Mouse (Mus musculus) T-helper 1 cell (primary cell): ENCODE data around the gene Hydin.

Experiments used
- in situ Hi-C: fragments of 300-600 bp; cut with MboI, MseI; formaldehyde crosslinking; loops from one replicate; pipeline ENCODE4 v1.15.1; 2025; ENCODE audit warnings: high pct_unique_total_duplicates

Gene Hydin

DNA sequence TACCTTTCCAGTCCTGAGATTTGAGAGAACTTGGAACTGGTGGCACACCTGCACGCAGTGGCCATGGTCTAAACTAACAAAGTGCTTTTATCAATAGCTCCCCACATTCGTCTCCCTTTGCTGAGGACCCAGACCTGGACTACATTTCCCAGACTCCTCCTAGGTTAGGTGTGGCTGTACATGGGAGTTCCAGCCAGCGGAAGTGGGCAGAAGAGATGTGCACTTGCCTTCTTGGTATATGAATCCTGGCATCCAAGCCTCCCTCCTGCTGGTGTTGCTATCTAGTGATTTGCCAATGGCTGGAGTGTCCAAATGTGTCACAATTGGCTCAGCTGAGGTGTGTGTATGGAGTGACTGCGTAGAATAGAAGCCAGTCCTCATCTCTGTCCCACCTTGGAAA, 173.8 kb downstream of the Hydin start:
- in situ Hi-C loops, result no loop called here

DNA sequence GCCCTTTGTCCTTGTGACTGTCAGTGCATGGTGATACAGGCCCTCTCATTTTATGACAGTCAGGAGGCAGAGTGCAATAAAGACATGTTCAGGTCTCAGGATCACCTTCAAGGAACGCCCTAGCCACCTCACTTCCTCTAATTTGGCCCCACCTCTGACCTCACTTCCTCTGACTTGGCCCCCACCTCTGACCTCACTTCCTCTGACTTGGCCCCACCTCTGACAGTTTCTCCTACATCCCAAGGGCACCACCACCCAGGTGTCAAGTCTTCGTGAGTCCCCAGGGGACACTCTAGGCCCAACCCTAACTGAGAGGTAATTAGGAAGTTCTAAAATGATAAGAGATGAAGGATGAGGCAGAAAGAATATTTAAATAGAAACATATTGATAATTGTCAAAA, 177.5 kb downstream of the Hydin start:
- in situ Hi-C loops, result no loop called here

DNA sequence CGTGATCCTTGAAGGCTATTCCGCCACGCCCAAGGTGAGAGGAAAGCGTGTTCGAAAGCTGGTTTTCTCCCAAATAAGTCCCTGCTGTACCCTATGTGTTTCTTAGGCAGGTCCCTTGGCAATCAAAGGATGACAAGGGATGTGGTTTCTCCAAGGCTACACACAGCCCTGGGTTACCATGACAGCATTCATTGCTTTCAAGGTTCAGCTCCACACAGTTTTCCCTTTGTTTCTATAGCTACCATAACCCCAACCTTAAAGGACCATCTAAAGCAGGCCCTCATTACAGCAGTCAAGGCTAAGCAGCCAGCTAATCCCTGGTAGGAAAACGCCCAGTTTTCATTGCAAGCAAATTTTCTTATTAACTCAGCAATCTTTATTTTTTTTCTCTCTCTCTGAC, 183.7 kb downstream of the Hydin start:
- in situ Hi-C loops, result no loop called here

DNA sequence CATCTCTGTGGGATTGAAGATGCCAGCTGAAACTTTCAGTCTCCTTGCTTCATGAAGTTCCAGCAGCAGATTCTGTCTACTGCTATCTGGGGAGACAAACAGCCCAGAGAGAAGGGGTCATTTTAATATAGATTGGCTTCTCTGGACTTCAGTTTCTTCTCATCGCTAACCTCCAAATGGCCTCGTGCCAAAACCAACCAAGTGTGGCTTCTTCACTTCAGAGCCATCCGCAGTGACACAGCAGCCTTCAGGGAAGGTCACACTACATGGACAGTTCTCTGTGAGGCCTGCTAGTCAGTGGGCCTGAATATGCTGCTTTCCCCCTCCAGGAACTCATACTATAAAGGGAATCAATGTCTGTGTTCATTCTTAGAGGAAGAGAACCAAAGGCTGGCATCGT, 187.7 kb downstream of the Hydin start:
- in situ Hi-C loops, result no loop called here

DNA sequence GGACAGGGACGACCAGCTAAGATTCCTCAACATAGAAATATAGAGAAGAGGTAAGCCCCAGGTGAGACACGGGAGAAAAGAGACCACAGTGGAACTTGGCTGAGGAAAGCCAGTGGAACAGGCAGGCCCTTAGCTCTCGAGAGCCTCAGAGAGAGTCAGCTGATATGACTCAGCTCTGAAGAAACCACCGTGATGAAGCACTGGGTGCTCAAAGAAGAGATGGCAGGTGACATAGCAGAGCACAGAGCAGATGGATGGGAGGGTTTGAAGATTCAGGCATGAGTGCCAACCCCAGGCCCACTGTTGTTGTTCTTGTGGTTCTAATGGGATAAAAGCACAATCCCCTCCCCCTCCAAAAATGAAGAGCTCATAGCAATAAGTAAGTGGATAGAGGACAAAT, 190.6 kb downstream of the Hydin start:
- in situ Hi-C loops, result no loop called here

DNA sequence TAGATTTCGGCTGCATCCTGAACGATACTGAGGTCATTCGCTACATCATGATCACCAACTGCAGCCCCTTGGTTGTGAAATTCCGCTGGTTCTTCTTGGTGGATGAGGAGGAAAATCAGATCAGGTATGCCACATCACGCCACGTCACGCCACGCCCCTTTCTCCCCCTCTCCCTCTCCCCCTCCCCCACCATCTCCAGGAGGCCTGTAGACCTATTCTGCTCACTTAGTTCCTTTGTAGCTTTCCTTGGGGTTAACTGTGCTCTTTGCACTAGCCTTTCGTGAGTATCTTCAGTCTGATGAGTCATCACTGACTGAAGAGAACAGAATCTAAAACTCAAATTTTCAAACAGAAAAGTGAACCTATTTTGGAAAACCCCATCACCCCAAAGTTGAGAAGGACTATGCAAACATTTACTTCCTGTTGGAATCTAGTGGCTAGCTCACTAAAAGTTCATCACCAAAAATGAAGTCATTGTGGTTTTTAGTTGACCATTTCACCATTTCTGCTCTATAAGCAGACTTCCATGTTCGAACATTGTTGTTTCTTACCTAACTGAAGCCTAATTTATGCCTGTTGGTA, 195.9 kb downstream of the Hydin start:
- in situ Hi-C loops, result no loop called here

DNA sequence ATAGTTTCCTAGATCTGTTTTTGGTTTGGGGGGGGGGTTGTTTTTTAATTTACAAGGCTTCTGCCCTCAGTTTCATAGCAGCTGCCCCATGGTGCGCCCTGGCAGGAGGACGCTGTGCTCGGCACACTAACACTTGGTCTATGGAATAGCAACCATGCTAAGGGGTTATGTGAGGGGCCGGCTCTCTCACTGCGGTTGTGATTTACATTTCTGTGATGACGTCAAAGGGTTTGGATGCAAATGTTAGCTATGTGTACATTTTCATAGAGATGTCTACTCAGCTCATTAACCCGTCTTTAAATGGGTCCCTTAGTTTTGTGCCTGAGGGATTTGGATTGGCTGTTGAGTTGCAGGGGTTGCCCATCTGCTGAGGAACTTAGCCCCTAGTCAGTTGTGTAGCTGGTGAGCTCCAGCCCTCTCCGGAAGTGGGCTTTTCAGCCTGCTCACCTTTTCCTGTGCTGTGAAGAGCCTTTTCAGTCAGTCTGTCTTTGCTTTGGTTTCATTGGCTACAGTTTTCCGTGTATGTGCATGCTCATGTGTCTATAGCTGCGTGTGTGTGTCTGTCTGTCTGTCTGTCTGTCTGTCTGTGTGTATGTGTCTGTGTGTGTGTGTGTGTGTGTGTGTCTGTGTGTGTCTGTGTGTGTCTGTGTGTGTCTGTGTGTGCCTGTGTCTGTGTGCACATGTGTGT, 197.1 kb downstream of the Hydin start:
- in situ Hi-C loops, result no loop called here

DNA sequence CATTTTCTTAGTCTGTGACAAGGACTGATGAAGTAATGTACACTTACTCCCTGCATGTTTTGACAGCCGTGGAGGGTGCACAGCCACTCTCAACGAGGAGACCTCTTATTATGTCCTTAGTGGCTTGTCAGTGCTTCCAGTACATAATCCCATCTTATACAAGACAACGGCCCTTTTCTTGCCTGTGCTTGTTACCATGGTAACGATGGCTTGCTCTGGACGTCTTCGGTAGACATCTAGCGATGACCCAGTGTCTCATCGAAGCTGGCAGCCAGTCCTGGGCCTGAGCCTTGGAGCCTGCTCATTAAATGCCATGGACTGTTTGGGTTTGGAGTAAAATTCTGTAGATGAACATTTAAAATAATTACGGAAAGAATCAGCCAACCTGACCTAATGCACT, 198.8 kb downstream of the Hydin start:
- in situ Hi-C loops, result no loop called here

DNA sequence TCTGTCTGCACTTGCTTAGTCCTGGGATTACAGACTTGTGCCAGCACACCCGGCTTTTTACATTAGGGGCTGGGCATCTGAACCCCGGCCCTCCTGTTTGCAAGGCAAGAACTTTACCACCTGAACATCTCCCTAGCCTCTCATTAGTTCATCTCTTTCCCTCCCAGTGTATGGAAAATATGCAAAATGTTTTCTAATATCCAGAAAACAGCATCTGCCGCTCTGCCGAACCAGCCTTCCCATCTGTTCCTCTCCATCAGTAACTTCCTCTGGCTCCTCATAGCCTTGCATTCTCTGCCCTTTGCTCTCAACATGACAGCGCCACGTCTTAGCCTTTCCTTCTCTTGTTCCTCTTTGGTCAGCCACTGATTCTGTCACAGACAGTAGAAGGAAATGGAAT, 210.5 kb downstream of the Hydin start:
- in situ Hi-C loops, result loop anchor here (10.0 kb wide), 1 partner anchor 1418 kb away; no protein-coding TSS in a partner anchor

DNA sequence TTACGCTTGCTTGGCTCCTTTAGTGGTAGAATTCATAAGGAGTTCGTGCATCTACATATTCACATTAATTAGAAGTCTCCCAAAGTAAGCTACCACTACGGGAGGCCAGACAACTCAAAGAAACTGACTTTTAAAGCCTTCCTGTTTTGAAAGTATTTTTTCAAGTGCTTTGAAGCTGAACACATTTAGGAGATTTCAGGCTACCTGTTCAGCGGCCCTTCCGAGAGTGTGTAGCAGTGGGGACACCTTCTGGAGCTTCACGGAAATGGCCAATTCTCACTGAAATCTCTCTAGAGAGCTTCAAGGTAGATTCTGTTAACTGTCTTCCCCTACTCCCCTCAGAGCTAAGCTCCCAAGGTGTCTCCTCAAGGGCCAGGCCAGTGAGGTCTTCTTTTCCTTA, 211.8 kb downstream of the Hydin start:
- in situ Hi-C loops, result loop anchor here (10.0 kb wide), 1 partner anchor 1416 kb away; no protein-coding TSS in a partner anchor

DNA sequence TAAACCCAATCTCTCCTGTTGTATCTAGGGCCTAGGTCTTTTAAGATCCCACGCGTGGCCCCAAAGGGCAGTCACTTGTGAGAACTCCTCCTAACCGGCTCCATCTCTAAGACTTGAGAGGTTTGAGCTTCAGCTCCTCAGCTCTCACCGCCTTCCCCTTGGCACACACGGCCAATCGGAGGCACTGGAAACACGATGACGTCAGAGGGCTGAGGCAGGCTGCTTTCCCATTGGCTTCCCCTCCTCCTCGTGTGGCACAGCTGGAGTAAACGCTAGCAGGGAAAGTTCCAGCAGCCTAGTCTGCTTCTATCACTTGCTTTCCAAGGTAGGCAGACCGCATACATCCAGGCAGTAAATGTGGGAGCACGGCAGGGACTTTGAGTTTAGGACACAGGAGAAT, 212.6 kb downstream of the Hydin start:
- in situ Hi-C loops, result loop anchor here (10.0 kb wide), 1 partner anchor 1415 kb away; no protein-coding TSS in a partner anchor

DNA sequence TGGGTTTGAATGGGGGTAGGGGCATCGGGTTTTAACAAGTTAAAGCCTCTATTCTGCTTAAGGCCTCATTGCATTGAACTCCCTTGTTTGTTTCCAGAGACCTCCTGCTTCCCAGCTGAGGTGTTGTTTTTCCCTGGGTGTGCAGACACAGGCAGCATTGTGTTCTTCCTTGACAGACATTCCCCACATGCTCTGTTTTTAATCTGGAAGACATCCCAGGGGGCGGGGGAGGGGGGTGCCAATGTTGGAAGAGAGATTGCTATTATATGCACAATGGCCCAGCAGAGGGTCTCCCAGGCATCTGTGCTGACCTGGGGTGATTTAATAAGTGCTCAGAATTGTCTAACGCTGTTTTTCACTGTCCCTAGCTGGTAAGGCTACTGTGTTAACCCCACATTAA, 215.5 kb downstream of the Hydin start:
- in situ Hi-C loops, result loop anchor here (10.0 kb wide), 1 partner anchor 317 kb away; the partner anchor contains the start of gene Calb2

DNA sequence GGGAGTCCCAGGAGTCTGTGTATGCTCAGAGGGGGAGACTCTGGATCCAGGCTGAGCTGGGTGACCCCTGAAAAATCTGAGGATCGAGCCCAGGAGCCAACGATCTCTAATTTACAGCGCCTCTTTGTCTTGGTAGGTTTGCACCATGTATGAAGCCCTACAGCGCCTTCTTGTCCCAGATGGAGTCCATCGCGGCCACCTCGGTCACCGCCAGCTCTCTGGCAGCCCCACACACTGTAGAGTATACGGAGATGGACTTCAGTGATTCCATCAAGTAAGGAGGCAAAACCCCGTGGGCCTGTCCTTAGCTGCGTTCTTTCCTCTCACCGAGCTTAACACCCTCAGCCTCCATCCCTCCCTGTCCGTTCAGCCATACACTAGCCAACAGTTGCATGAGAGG, 218.5 kb downstream of the Hydin start:
- in situ Hi-C loops, result loop anchor here (10.0 kb wide), 1 partner anchor 320 kb away; the partner anchor contains the start of gene Calb2

DNA sequence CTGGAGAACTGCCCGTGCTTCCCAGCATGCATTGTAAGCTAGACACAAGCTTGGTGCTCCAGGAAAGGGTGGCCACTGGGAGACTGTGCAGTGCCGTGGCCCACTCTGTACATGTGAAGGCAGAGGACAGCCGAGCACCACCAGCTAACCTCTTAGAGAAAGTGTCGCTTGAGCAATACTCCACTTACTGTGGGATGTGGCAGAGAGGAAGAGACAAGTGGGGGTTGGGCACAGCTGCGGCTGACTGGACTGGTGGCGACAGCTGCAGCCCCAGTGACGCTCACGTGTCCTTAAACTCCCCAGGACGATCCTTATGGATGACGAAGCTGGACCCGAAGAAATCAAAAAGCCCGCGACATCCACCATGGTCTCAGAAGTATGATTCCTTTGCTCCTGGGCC, 219.2 kb downstream of the Hydin start:
- in situ Hi-C loops, result loop anchor here (10.0 kb wide), 1 partner anchor 321 kb away; the partner anchor contains the start of gene Calb2

DNA sequence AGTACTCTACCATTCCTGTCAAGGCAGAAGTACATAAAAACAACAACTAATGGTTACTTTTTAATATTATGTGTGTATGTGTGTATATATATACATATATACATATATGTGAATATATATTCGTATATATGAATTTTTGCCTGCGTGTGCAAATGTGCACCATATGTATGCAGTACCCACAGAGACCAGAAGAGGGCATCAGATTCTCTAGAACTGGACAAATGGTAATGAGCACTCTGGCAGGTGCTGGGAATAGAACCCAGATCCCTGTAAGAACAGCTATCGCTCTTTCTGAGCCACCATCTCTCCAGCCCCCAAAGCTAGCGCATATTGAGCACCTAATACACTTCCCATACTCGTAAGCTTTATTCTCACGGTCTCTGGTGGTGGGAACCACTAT, 220.9 kb downstream of the Hydin start:
- in situ Hi-C loops, result loop anchor here (10.0 kb wide), 1 partner anchor 323 kb away; the partner anchor contains the start of gene Calb2

DNA sequence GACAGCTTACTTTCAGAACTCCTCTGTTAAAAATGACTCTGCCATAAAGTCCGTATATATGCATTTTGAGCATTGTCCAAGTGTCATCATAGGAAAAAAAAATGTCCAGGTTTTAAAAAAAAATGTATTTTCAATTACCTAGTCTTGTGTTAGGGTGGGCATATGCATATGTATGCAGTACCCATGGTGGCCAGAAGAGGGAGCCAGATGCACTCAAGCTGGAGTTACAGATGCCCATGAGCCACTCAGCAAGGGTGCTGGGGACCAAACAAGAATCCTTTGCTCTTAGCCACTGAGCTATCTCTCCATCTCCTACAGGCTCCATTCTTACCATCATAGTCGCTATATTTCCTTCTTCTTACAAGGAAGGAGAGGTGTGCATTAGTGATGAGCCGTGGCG, 222.6 kb downstream of the Hydin start:
- in situ Hi-C loops, result loop anchor here (10.0 kb wide), 1 partner anchor 325 kb away; the partner anchor contains the start of gene Calb2

DNA sequence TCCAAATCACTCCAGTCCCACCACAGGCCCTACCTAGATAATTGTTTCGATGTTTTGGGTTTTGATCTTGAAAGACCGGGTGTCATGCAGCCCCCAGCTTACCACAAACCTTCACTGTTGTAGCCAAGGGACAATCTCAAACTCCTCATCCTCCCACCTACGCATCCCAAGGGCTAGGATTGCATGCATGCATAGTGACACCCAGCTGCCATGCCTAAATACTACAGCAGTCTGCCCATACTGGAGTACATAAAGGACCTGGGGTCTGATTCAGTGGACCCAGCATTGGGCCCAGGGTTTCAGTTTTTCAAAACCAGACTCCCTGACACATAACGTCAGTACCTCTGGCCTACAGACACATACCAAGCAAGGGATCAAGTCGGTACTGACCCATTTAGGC, 224.3 kb downstream of the Hydin start:
- in situ Hi-C loops, result loop anchor here (5.0 kb wide), 1 partner anchor 1556 kb away; no protein-coding TSS in a partner anchor

DNA sequence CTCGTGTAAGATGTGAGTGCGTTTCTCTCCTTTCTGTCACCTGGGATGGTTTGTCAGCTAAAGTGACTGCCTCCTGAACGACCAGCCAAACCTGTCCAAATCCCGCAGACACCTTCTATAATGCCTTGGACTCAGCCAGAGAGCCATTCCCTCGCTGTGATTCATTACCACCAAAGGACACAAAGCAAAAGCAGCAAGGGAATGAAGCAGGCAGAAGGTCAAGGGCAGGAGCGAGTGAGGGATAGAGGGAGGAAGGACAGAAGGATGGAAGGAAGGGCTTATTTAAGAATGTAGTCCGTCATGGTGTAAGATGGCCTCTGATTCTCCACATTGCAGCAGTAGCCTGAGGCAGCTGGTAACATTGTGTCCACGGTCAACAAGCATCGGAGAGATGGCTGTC, 229.5 kb downstream of the Hydin start:
- in situ Hi-C loops, result no loop called here

DNA sequence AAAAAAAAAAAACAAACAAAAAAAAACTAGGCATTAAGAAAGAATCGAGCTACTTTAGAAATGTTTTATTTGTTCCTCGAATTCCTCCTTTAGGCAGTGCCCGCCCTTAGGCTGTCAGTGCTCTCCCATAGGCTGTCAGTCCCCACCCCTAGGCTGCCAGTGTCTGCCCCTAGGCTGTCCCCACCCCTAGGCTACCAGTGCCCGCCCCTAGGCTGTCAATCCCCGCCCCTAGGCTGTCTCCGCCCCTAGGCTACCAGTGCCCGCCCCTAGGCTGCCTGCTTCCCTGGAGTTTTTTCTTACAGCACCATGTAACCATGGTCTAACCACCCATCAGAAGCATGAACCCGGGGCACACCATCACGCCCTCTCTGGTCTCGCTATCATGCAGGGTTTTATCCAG, 233.5 kb downstream of the Hydin start:
- in situ Hi-C loops, result no loop called here

DNA sequence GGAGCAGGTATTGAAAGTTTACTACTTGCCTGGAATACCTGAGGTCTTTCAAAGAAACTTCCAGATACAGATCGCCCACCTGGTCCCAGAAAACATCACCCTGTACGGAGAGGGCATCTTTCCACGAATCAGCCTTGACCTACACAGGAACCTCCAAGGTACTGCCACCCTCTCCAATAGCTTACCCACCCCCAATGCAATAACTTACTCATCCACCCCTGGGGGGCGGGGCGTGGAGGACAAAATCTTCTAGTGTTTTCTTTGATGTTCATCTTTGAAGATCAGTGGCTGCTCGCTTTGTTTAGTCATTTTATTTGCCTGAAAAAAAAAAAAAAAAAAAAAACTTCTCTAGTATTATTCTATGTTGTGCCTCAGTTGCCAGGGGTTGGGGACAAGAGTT, 233.9 kb downstream of the Hydin start:
- in situ Hi-C loops, result no loop called here

DNA sequence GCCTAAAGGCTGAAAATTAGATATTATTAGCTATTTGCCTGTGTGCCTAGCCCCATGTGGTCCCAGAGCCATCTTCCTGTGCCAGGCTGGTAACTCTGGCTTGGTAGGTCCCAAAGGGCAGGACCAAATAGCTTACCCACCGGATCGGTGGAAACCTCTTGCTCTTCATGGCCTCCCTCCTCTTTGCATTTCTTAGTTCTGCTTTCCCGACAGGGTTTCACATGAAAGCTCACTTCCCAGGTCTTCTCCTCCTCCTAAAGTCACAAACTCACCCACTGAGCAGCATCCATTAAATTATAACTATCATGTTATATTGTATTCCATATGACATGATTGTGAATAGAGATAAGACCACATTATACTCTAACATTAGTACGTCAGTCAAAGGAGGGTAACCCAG, 234.6 kb downstream of the Hydin start:
- in situ Hi-C loops, result no loop called here

DNA sequence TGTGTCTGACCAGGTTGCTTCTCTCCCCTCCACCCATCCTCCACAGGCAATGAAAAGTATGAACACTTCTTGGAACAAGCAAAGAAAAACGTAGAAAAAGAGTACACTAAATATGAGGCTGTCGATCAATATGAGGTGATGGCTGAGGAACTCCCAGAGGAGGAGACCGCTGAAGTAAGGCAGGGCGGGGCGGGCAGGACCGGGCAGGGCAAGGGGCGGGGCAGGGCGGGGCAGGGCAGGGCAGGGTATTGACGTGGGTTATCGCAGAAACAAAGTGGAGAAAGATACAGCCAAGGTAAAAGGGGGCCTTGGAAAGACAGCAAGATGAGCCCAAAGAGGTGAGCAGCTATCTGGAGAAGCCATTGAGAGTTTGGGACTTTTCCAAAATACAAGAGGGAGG, 236.1 kb downstream of the Hydin start:
- in situ Hi-C loops, result no loop called here

DNA sequence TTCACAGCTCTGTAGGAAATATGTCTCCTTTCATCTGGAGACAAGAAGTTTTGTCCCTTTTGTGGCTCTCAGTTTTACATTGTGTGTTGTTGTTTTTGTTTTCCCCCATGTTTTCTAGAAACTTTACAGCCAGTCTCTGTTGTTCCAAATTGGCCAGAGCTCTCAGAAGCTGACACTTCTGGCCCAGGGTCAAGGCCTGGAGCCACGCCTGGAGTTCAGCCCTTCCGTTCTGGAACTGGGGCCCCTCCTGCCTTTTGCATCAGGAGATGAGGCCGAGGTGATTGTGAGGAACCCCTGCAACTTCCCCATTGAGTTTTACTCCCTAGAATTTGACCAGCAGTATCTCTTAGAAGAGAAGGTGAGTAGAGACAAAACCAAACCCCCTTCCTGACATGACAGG, 242.0 kb downstream of the Hydin start:
- in situ Hi-C loops, result no loop called here
